Mouse (Mus musculus): ENCODE data around the gene Oaz3. TPM values are rescaled to one million over a fixed set of nuclear protein-coding genes. Genes with fewer than 3 reads are reported as not detected.

Gene Oaz3
- not detected for polyA plus RNA-seq (2014; fragmentation: Illumina TruSeq; extraction: RNeasy Lipid Tissue Mini Kit (QIAGEN cat#74804); ENCODE audit: low read depth, low replicate concordance)

DNA sequence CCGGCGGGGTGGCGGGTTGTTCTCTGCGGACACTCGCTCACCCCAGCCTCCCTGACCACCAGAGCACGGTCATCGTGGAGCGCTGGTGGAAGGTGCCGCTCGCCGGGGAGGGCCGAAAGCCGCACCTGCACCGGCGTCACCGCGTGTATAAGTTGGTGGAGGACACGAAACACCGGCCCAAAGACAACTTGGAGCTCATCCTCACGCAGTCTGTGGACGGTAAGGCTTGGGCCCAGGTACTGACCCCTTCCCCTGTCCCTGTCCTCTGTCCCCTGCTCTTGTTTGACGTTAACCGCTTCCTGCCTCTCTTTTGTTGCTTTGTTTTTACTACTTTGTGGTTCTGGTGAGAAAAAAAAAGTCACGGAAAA, at the start of gene Oaz3:
TSS of gene Oaz3 (minus strand) at position 319 of the 368 bp plus-strand sequence.

DNA sequence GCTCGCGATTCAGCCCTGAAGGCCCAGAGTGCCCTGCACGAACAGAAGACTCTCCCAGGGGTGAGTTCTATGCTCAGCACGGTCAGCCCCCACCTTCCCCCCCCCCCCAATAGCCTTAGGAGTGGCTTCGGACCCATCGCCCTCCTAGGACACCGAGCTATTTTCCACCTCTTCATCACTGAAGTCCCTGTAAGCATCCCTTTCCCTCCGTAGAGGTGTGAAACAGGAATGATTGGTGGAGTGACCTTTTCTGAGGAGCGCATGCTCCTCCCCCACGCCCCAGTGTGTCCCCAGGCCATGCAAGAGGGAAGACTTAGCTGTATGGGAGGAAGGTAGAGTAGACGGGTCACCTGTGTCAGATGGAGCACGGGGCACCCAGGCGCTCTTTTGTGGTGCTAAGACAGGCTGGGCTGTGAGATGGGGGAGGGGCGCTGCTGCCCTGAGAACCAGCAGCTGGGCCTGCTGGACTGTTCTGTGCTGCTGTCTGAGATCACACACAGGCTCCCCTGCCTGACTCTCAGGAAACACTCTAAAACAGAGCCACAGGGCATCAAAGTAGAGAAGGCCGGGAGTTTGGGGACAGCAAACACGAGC, 36.7 kb upstream of the Oaz3 start, which contains the start of gene Riiad1:
TSS of gene Riiad1 (minus strand) at position 51 of the 594 bp plus-strand sequence.

DNA sequence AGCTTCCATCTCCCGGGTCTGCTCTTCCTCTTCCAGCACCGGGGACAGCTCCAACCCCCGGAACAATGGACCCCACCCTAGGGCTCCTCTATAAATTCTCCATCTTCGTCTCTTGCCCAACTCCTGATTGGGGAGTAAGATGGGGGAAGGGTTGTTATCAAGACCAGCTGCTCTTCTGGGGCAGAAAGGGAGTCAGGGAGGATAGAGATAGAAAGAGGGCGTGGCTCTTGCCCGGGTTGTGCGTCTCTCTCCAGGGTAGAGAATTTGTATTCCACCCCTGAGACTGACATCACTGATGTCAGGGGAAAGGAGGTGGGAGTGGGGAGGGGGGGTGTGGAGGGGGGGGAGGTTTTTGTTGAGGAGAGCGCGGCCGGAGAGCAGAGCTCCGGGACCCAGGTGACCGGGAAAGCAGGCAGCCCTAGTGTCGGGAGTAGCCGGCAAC, 34.3 kb upstream of the Oaz3 start, which contains the start of gene Celf3:
TSS of gene Celf3 (plus strand) at position 315 of the 442 bp plus-strand sequence.

DNA sequence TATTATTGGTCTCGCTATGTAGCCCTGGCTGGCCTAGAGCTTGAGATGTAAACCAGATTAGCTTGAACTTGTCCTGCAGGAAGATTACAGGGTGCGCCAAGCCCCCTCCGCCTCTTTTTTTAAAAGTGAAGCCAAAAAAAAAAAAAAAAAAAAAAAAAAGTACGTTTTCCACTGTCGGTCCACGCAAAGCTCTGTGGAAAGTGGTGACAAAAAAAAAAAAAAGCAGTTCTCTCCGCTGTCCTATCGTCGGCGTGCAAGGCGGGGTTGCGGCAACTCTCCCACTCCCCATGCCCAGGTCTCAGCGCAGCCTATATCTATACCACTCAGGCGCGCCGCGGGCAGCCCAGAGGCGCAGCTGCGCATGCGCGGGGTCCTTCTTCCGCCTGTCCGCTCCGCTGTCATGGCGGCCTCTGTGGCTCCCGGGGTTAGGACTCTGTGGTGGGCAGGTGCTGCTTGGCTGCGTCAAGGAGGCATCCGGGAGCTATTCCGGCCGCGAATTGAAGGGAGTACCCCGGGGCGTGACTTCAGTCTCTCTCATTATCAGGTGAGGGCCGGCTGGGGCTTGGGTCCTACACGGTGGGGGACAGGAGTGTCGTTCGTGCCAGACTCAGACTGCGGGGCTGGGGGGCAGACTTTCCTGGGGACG, 641 bp downstream of the Oaz3 start, which contains the start of gene Mrpl9:
TSS of gene Mrpl9 (plus strand) at position 368 of the 646 bp plus-strand sequence.

DNA sequence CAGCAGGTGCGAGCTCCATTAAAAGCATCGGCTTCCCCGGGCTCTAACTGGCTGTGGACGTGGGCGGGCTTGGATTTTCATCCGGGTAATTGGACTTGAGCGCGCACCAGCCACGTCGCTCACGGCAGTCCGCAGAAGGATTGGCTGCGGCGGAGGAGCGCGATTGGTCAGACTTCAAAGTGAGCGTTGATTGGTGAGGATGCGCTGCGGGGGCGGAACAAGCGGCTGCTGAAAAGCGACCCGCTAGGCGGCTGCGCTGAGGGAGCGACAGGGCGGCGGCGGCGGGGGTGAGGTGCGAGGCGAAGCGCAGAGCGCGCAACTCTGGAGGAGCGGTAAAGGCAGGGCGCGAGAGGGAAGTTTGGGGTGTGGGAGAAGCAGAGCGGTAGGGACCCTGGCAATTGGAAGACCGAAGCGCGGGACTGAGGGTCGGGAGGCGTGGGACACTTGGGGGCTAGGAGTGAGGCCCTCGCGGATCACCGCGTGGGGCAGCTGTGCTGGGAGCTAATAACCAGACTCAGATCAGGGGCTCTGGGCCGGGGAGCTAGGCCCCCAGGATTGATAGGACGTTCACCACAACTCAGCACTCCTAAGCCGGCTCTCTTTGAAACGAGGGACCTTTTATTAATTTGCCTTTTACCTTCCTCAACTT, 30.6 kb downstream of the Oaz3 start, which contains the start of gene Tdrkh:
TSS of gene Tdrkh (plus strand) at position 243 of the 649 bp plus-strand sequence.

DNA sequence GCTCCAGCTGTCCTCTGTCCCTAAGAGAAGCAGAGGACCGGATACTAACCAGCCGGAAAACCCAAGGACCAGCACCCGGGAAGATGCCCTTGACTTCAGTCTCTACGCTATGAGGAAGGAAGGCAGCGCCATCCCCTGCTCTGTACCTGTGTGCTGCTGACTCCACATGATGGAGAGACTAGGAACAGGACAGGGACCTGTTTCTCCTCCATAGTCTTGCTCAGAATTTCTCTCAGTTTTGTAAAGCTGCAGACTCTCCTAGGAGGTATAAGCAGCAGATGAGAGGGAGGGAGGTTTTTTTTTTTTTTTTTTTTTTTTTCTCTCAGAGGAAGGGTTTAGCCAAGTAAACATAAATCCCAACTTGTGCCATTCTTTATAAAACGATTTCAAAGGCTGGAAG, 45.5 kb downstream of the Oaz3 start, which contains the start of gene Lingo4:
TSS of gene Lingo4 (plus strand) at position 301 of the 400 bp plus-strand sequence.

Other genes starting within 250 kb of the Oaz3 start
- not detected for gene Gm5286, start 247.2 kb downstream of the Oaz3 start, polyA plus RNA-seq (2014; fragmentation: Illumina TruSeq; extraction: RNeasy Lipid Tissue Mini Kit (QIAGEN cat#74804); ENCODE audit: low read depth, low replicate concordance)
- gene Gm4778, start 179.9 kb downstream of the Oaz3 start, polyA plus RNA-seq (2014; fragmentation: Illumina TruSeq; extraction: RNeasy Lipid Tissue Mini Kit (QIAGEN cat#74804); ENCODE audit: low read depth, low replicate concordance), result not detected
- 36.2 TPM for gene Them4, start 133.8 kb downstream of the Oaz3 start, polyA plus RNA-seq (2014; fragmentation: Illumina TruSeq; extraction: RNeasy Lipid Tissue Mini Kit (QIAGEN cat#74804); ENCODE audit: low read depth, low replicate concordance)
- gene Them5, start 101.8 kb downstream of the Oaz3 start, polyA plus RNA-seq (2014; fragmentation: Illumina TruSeq; extraction: RNeasy Lipid Tissue Mini Kit (QIAGEN cat#74804); ENCODE audit: low read depth, low replicate concordance), result not detected
- not detected for gene C2cd4d, start 81.5 kb downstream of the Oaz3 start, polyA plus RNA-seq (2014; fragmentation: Illumina TruSeq; extraction: RNeasy Lipid Tissue Mini Kit (QIAGEN cat#74804); ENCODE audit: low read depth, low replicate concordance)
- 25.4 TPM for gene Rorc, start 71.1 kb downstream of the Oaz3 start, polyA plus RNA-seq (2014; fragmentation: Illumina TruSeq; extraction: RNeasy Lipid Tissue Mini Kit (QIAGEN cat#74804); ENCODE audit: low read depth, low replicate concordance)
- gene Lingo4, start 45.4 kb downstream of the Oaz3 start, polyA plus RNA-seq (2014; fragmentation: Illumina TruSeq; extraction: RNeasy Lipid Tissue Mini Kit (QIAGEN cat#74804); ENCODE audit: low read depth, low replicate concordance), result 0.19 TPM
- gene Tdrkh, start 30.6 kb downstream of the Oaz3 start, polyA plus RNA-seq (2014; fragmentation: Illumina TruSeq; extraction: RNeasy Lipid Tissue Mini Kit (QIAGEN cat#74804); ENCODE audit: low read depth, low replicate concordance), result 3.7 TPM
- gene Mrpl9, start 597 bp downstream of the Oaz3 start, polyA plus RNA-seq (2014; fragmentation: Illumina TruSeq; extraction: RNeasy Lipid Tissue Mini Kit (QIAGEN cat#74804); ENCODE audit: low read depth, low replicate concordance), result 32.6 TPM
- gene Celf3, start 34.4 kb upstream of the Oaz3 start, polyA plus RNA-seq (2014; fragmentation: Illumina TruSeq; extraction: RNeasy Lipid Tissue Mini Kit (QIAGEN cat#74804); ENCODE audit: low read depth, low replicate concordance), result not detected
- not detected for gene Riiad1, start 36.4 kb upstream of the Oaz3 start, polyA plus RNA-seq (2014; fragmentation: Illumina TruSeq; extraction: RNeasy Lipid Tissue Mini Kit (QIAGEN cat#74804); ENCODE audit: low read depth, low replicate concordance)
- 19.0 TPM for gene Snx27, start 138.8 kb upstream of the Oaz3 start, polyA plus RNA-seq (2014; fragmentation: Illumina TruSeq; extraction: RNeasy Lipid Tissue Mini Kit (QIAGEN cat#74804); ENCODE audit: low read depth, low replicate concordance)
- not detected for gene Gm10972, start 199.2 kb upstream of the Oaz3 start, polyA plus RNA-seq (2014; fragmentation: Illumina TruSeq; extraction: RNeasy Lipid Tissue Mini Kit (QIAGEN cat#74804); ENCODE audit: low read depth, low replicate concordance)
- gene Tuft1, start 215.0 kb upstream of the Oaz3 start, polyA plus RNA-seq (2014; fragmentation: Illumina TruSeq; extraction: RNeasy Lipid Tissue Mini Kit (QIAGEN cat#74804); ENCODE audit: low read depth, low replicate concordance), result 2.0 TPM
- gene Selenbp2, start 249.6 kb upstream of the Oaz3 start, polyA plus RNA-seq (2014; fragmentation: Illumina TruSeq; extraction: RNeasy Lipid Tissue Mini Kit (QIAGEN cat#74804); ENCODE audit: low read depth, low replicate concordance), result 4.8 TPM

Measured in liver, adult 10 weeks (tissue).